Mouse (Mus musculus): ENCODE results near the gene Nxpe2. TPM values are rescaled to one million over a fixed set of nuclear protein-coding genes. Genes with fewer than 3 reads are reported as not detected.

Nxpe2 gene
- polyA plus RNA-seq (2014; fragmentation: Nextera tagmentation; extraction: Ambion mirVana) = 1.0 and 1.6 TPM in 2 replicates

- DNase-seq (ENCODE audit: low spot score) (no peak), ATAC-seq (ENCODE audit: low read depth) (no peak)
- H3K4me3 ChIP-seq (ENCODE audit: low read depth, low read length) = no peak within 1 kb of the TSS
- H3K27ac ChIP-seq (replicated peaks; ENCODE audit: low read depth, low read length) = no peak within 1 kb of the TSS; the same call in 1 of the 2 replicates
- 31% methylated on average over 2 of the region's 2 CpGs for WGBS
- no peaks in the 10 kb centered on the region for H3K27me3 ChIP-seq (replicated peaks; ENCODE audit: control insufficient read depth, insufficient read depth, low read length)
- H3K9ac ChIP-seq (ENCODE audit: low read depth, low read length) = no peak within 1 kb of the TSS
- H3K4me2 ChIP-seq (ENCODE audit: low read depth, low read length) = no peak within 1 kb of the TSS
- no peaks in the 10 kb centered on the region for H3K36me3 ChIP-seq (ENCODE audit: control insufficient read depth, insufficient read depth, low read length)
- H3K9me3 ChIP-seq (ENCODE audit: control insufficient read depth, low read length) = no peaks in the 10 kb centered on the region
- H3K4me1 ChIP-seq (ENCODE audit: control insufficient read depth, insufficient read depth, low read length) = 0 out of 2 replicates have a peak, but pooled peaks cover 6% of the 10 kb centered on the region
Observed at GRCm38 (mm10) chr9:48353148-48353698, at the start of gene Nxpe2. Nxpe2 (minus strand) TSS chr9:48353454.

GRCm38 (mm10) chr9:48389983-48390382 lies 36.7 kb upstream of the Nxpe2 start:
- Histone ChIP-seq H3K27ac (replicated peaks; ENCODE audit: low read depth, low read length) (no peak overlapping the region), H3K36me3 (ENCODE audit: control insufficient read depth, insufficient read depth, low read length) (no peaks in the 10 kb centered on the region), H3K27me3 (replicated peaks; ENCODE audit: control insufficient read depth, insufficient read depth, low read length) (no peaks in the 10 kb centered on the region), H3K4me3 (ENCODE audit: low read depth, low read length) (no peak overlapping the region), H3K9ac (ENCODE audit: low read depth, low read length) (no peak overlapping the region), H3K4me2 (ENCODE audit: low read depth, low read length) (no peak overlapping the region), H3K9me3 (ENCODE audit: control insufficient read depth, low read length) (no peaks in the 10 kb centered on the region), H3K4me1 (ENCODE audit: control insufficient read depth, insufficient read depth, low read length) (no peaks in the 10 kb centered on the region)
- DNase-seq (ENCODE audit: low spot score) (no peak), ATAC-seq (ENCODE audit: low read depth) (no peak)
- WGBS = 72% methylated on average over 3 of the region's 3 CpGs

GRCm38 (mm10) chr9:48388451-48388850 lies 35.2 kb upstream of the Nxpe2 start:
- Histone ChIP-seq H3K4me3 (ENCODE audit: low read depth, low read length) (no peak overlapping the region), H3K4me1 (ENCODE audit: control insufficient read depth, insufficient read depth, low read length) (no peaks in the 10 kb centered on the region), H3K4me2 (ENCODE audit: low read depth, low read length) (no peak overlapping the region), H3K9me3 (ENCODE audit: control insufficient read depth, low read length) (no peaks in the 10 kb centered on the region), H3K36me3 (ENCODE audit: control insufficient read depth, insufficient read depth, low read length) (no peaks in the 10 kb centered on the region), H3K9ac (ENCODE audit: low read depth, low read length) (no peak overlapping the region), H3K27me3 (replicated peaks; ENCODE audit: control insufficient read depth, insufficient read depth, low read length) (no peaks in the 10 kb centered on the region), H3K27ac (replicated peaks; ENCODE audit: low read depth, low read length) (no peak overlapping the region)
- DNase-seq (ENCODE audit: low spot score) (no peak), ATAC-seq (ENCODE audit: low read depth) (no peak)
- 77% methylated on average over 4 of the region's 4 CpGs for WGBS

DNA sequence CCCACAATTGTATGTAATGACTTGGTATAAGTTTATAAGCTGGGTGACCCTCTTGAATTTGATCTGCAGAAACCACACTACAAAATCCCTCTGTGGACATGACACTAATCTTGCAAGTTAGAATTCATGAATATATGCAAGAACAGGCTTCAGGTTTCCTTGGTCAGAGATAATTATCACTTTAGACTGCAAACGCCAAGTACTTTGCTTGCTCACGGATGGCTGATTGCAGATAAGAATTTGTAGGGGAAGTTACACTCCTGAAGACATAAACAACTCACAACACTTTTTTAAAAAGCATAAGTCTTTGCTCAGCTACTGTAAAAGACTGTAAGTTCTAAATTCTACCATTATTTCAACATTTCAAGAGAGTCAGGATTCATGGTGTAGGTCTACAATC lies 21.1 kb upstream of the Nxpe2 start:
- no peak overlapping the region for H3K4me3 ChIP-seq (ENCODE audit: low read depth, low read length)
- H3K27me3 ChIP-seq (replicated peaks; ENCODE audit: control insufficient read depth, insufficient read depth, low read length) = no peaks in the 10 kb centered on the region
- ATAC-seq (ENCODE audit: low read depth) (no peak), DNase-seq (ENCODE audit: low spot score) (no peak)
- 45% methylated on average over 2 of the region's 2 CpGs for WGBS
- H3K9me3 ChIP-seq (ENCODE audit: control insufficient read depth, low read length) = no peaks in the 10 kb centered on the region
- H3K36me3 ChIP-seq (ENCODE audit: control insufficient read depth, insufficient read depth, low read length) = no peaks in the 10 kb centered on the region
- H3K4me2 ChIP-seq (ENCODE audit: low read depth, low read length) = no peak overlapping the region
- H3K9ac ChIP-seq (ENCODE audit: low read depth, low read length) = no peak overlapping the region
- H3K27ac ChIP-seq (replicated peaks; ENCODE audit: low read depth, low read length) = no peak overlapping the region
- H3K4me1 ChIP-seq (ENCODE audit: control insufficient read depth, insufficient read depth, low read length) = no peaks in the 10 kb centered on the region

GRCm38 (mm10) chr9:48373232-48373878 lies 20.1 kb upstream of the Nxpe2 start:
- H3K4me1 ChIP-seq (ENCODE audit: control insufficient read depth, insufficient read depth, low read length) = no peaks in the 10 kb centered on the region
- no peak overlapping the region for H3K4me2 ChIP-seq (ENCODE audit: low read depth, low read length)
- no peak overlapping the region for H3K27ac ChIP-seq (replicated peaks; ENCODE audit: low read depth, low read length)
- no peaks in the 10 kb centered on the region for H3K36me3 ChIP-seq (ENCODE audit: control insufficient read depth, insufficient read depth, low read length)
- ATAC-seq (ENCODE audit: low read depth) = no peak
- 77% methylated on average over 4 of the region's 4 CpGs for WGBS
- no peak overlapping the region for H3K4me3 ChIP-seq (ENCODE audit: low read depth, low read length)
- no peaks in the 10 kb centered on the region for H3K27me3 ChIP-seq (replicated peaks; ENCODE audit: control insufficient read depth, insufficient read depth, low read length)
- H3K9ac ChIP-seq (ENCODE audit: low read depth, low read length) = no peak overlapping the region
- H3K9me3 ChIP-seq (ENCODE audit: control insufficient read depth, low read length) = no peaks in the 10 kb centered on the region
- DNase-seq (ENCODE audit: low spot score) = no peak

GRCm38 (mm10) chr9:48362743-48363142 lies 9.5 kb upstream of the Nxpe2 start:
- DNase-seq (ENCODE audit: low spot score) = no peak
- Histone ChIP-seq H3K27ac (replicated peaks; ENCODE audit: low read depth, low read length) (no peak overlapping the region), H3K4me3 (ENCODE audit: low read depth, low read length) (no peak overlapping the region), H3K9me3 (ENCODE audit: control insufficient read depth, low read length) (no peaks in the 10 kb centered on the region), H3K9ac (ENCODE audit: low read depth, low read length) (no peak overlapping the region), H3K27me3 (replicated peaks; ENCODE audit: control insufficient read depth, insufficient read depth, low read length) (no peaks in the 10 kb centered on the region), H3K36me3 (ENCODE audit: control insufficient read depth, insufficient read depth, low read length) (no peaks in the 10 kb centered on the region), H3K4me2 (ENCODE audit: low read depth, low read length) (no peak overlapping the region), H3K4me1 (ENCODE audit: control insufficient read depth, insufficient read depth, low read length) (no peaks in the 10 kb centered on the region)
- no peak for ATAC-seq (ENCODE audit: low read depth)
- 77% methylated on average over 6 of the region's 6 CpGs for WGBS

- H3K4me3 ChIP-seq (ENCODE audit: low read depth, low read length) = no peak overlapping the region
- WGBS = 49% methylated on average over 14 of the region's 14 CpGs
- no peaks in the 10 kb centered on the region for H3K4me1 ChIP-seq (ENCODE audit: control insufficient read depth, insufficient read depth, low read length)
- H3K27ac ChIP-seq (replicated peaks; ENCODE audit: low read depth, low read length) = no peak overlapping the region
- DNase-seq (ENCODE audit: low spot score) (peak; percentile 40), ATAC-seq (ENCODE audit: low read depth) (no peak)
- no peak overlapping the region for H3K4me2 ChIP-seq (ENCODE audit: low read depth, low read length)
- H3K36me3 ChIP-seq (ENCODE audit: control insufficient read depth, insufficient read depth, low read length) = no peaks in the 10 kb centered on the region
- H3K9me3 ChIP-seq (ENCODE audit: control insufficient read depth, low read length) = no peaks in the 10 kb centered on the region
- no peaks in the 10 kb centered on the region for H3K27me3 ChIP-seq (replicated peaks; ENCODE audit: control insufficient read depth, insufficient read depth, low read length)
- H3K9ac ChIP-seq (ENCODE audit: low read depth, low read length) = no peak overlapping the region
Observed at GRCm38 (mm10) chr9:48361815-48362631, 8.8 kb upstream of the Nxpe2 start.

DNA sequence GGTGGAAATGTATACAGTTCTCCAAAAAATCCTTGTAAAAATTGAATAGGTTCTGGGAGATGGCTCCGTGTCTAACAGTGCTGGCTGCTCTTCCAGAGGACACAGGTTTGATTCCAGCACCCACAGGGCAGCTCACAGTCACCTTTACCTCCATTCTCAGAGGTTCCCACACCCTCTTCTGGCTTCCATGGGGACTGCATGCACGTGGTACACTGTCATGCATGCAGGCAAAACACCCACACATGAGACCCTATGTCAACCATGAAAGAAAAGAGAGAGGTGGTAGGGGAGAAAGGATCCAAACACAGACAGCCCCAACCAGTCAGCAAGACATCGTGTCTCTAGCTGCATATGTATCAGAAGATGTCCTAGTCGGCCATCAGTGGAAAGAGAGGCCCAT lies 7.6 kb upstream of the Nxpe2 start:
- DNase-seq (ENCODE audit: low spot score) = no peak
- Histone ChIP-seq H3K27ac (replicated peaks; ENCODE audit: low read depth, low read length) (no peak overlapping the region), H3K4me2 (ENCODE audit: low read depth, low read length) (no peak overlapping the region), H3K9ac (ENCODE audit: low read depth, low read length) (no peak overlapping the region), H3K27me3 (replicated peaks; ENCODE audit: control insufficient read depth, insufficient read depth, low read length) (no peaks in the 10 kb centered on the region), H3K4me3 (ENCODE audit: low read depth, low read length) (no peak overlapping the region), H3K9me3 (ENCODE audit: control insufficient read depth, low read length) (no peaks in the 10 kb centered on the region), H3K4me1 (ENCODE audit: control insufficient read depth, insufficient read depth, low read length) (no peaks in the 10 kb centered on the region), H3K36me3 (ENCODE audit: control insufficient read depth, insufficient read depth, low read length) (no peaks in the 10 kb centered on the region)
- ATAC-seq (ENCODE audit: low read depth) = no peak
- 72% methylated on average over 4 of the region's 4 CpGs for WGBS

All from embryonic facial prominence, embryonic 14.5 days (tissue).